Mouse (Mus musculus) kidney, postnatal 36 days (tissue): ENCODE data around the gene Prune2.
"Not testable (repeated sequence)": the region's sequence is repeated elsewhere in the genome, so short reads cannot be mapped to it uniquely, and the experiment has no call there.

Experiments used
- DNase-seq, 2 experiments: peaks; one replicate each; pipeline ENCODE4 v3.0.0; 2021 to 2022; ENCODE audit warnings: mixed read lengths in 2 of 2

Gene Prune2

GRCm38 (mm10) chr19:17136677-17137460 is 181.0 kb downstream of the Prune2 start:
- peak; percentile 23 to 36 for DNase-seq

GRCm38 (mm10) chr19:17137656-17138055 is 181.7 kb downstream of the Prune2 start:
- no peak for DNase-seq

GRCm38 (mm10) chr19:17138144-17138915 is 182.4 kb downstream of the Prune2 start:
- DNase-seq: no peak

GRCm38 (mm10) chr19:17140016-17140914 is 184.3 kb downstream of the Prune2 start:
- DNase-seq: no peak

GRCm38 (mm10) chr19:17143245-17143644 is 187.3 kb downstream of the Prune2 start:
- DNase-seq: no peak

GRCm38 (mm10) chr19:17144205-17144604 is 188.3 kb downstream of the Prune2 start:
- DNase-seq: no peak

- no peak for DNase-seq
These were observed 194.1 kb downstream of the Prune2 start for GRCm38 (mm10) chr19:17150064-17150463.

GRCm38 (mm10) chr19:17151781-17152180 is 195.9 kb downstream of the Prune2 start:
- no peak for DNase-seq

- DNase-seq: no peak
These were observed 196.5 kb downstream of the Prune2 start for GRCm38 (mm10) chr19:17152461-17152860.

GRCm38 (mm10) chr19:17153911-17154639 is 198.2 kb downstream of the Prune2 start:
- DNase-seq: no peak

- no peak for DNase-seq
These were observed 199.3 kb downstream of the Prune2 start for GRCm38 (mm10) chr19:17155216-17155615.

GRCm38 (mm10) chr19:17159676-17160075 is 203.8 kb downstream of the Prune2 start:
- DNase-seq: no peak

- no peak for DNase-seq
These were observed 204.3 kb downstream of the Prune2 start for GRCm38 (mm10) chr19:17160231-17160630.

- DNase-seq: peak; percentile 62 to 73
These were observed 207.6 kb downstream of the Prune2 start for GRCm38 (mm10) chr19:17163511-17163953.

- no peak for DNase-seq
These were observed 210.4 kb downstream of the Prune2 start for GRCm38 (mm10) chr19:17166288-17166687.

GRCm38 (mm10) chr19:17168186-17168585 is 212.3 kb downstream of the Prune2 start:
- DNase-seq: no peak

GRCm38 (mm10) chr19:17169746-17170145 is 213.8 kb downstream of the Prune2 start:
- DNase-seq: no peak

- DNase-seq: not testable (repeated sequence)
These were observed 218.6 kb downstream of the Prune2 start for GRCm38 (mm10) chr19:17174501-17174900.

- no peak for DNase-seq
These were observed 224.6 kb downstream of the Prune2 start for GRCm38 (mm10) chr19:17180506-17180905.

- DNase-seq: no peak
These were observed 238.8 kb downstream of the Prune2 start for GRCm38 (mm10) chr19:17194730-17195129.

GRCm38 (mm10) chr19:17199059-17199458 is 243.1 kb downstream of the Prune2 start:
- no peak for DNase-seq

- DNase-seq: no peak
These were observed 251.2 kb downstream of the Prune2 start for GRCm38 (mm10) chr19:17207141-17207540.
